Mouse (Mus musculus): ENCODE data around the gene Nckap1l.

DNA sequence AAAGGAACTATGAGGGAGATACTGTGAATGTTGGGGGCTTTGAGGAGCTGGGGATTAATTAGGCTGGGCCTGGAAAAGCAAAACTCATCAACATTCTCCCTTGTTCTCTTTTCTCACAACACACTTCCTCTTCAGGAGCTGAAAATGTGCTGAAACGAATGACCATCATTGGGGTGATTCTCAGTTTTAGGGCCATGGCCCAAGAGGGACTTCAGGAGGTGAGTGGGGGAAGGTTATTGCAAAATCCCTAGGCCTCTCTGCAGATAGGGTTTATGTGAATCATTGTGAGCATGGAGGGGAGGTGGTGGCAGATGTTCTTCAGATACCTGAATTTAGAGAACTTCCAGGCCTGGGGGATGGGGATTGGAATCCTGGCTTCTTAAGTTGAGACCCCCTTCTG lies 33.1 kb downstream of the Nckap1l start:
- no peak for TF ChIP-seq EP300 (IDR thresholded peaks at IDR 0.05; ENCODE audit: low read depth in 1 of 2, low read length in 2 of 2)
- no peak for TF ChIP-seq POLR2A (IDR thresholded peaks at IDR 0.05; ENCODE audit: control insufficient read depth in 1 of 2, insufficient read depth in 1 of 2, low read depth in 1 of 2, low read length in 2 of 2, poor library complexity in 1 of 2)
- TF ChIP-seq SMC3 (IDR thresholded peaks at IDR 0.05; ENCODE audit: low read depth, low read length): no peak
- TF ChIP-seq CTCF (IDR thresholded peaks at IDR 0.05 in 2 of 3, conservative IDR thresholded peaks at IDR 0.05 in 1 of 3; ENCODE audit: control insufficient read depth in 1 of 3, insufficient read depth in 1 of 3, low read depth in 2 of 3, low read length in 3 of 3, poor library complexity in 1 of 3, severe bottlenecking in 1 of 3): no peak
- no peak for TF ChIP-seq USF1 (IDR thresholded peaks at IDR 0.05; ENCODE audit: low read depth, low read length)
- no peak for TF ChIP-seq NELFE (IDR thresholded peaks at IDR 0.05; ENCODE audit: low read depth, low read length)
- TF ChIP-seq CHD1 (IDR thresholded peaks at IDR 0.05; ENCODE audit: low read depth, low read length): no peak
- TF ChIP-seq ZNF384 (IDR thresholded peaks at IDR 0.05; ENCODE audit: low read depth, low read length): no peak

Data from MEL (cell line).